Mouse (Mus musculus) heart, embryonic 11.5 days (tissue): Measurements from ENCODE around the gene Hipk2. TPM values are rescaled to one million over a fixed set of nuclear protein-coding genes. Genes with fewer than 3 reads are reported as not detected.

Experiments used
- ATAC-seq: fragments of 200-750 bp; cut with Nextera tagmentation; replicated peaks from 2 replicates; pipeline ENCODE4 v1.8.0; 2017; ENCODE audit warnings: moderate library complexity; ENCODE audit not compliant: insufficient number of reproducible peaks, low FRiP score, low TSS enrichment
- H3K27ac ChIP-seq: fragments of 300-500 bp; sonication (generic); 2 replicates; pipeline ENCODE4 v1.5.1; 2014; ENCODE audit warnings: mild to moderate bottlenecking, low read depth, low read length
- H3K27me3 ChIP-seq: fragments of 300-500 bp; sonication (generic); 2 replicates; pipeline ENCODE4 v1.6.1; 2014; ENCODE audit warnings: mild to moderate bottlenecking, low read length, mixed read lengths; ENCODE audit not compliant: control insufficient read depth, insufficient read depth
- H3K36me3 ChIP-seq: fragments of 300-500 bp; sonication (generic); 2 replicates; pipeline ENCODE4 v1.6.1; 2014; ENCODE audit warnings: mild to moderate bottlenecking, low read length, moderate library complexity, mixed read lengths; ENCODE audit not compliant: control insufficient read depth, insufficient read depth
- H3K4me1 ChIP-seq: fragments of 300-500 bp; sonication (generic); 2 replicates; pipeline ENCODE4 v1.6.1; 2014; ENCODE audit warnings: low read length; ENCODE audit not compliant: control insufficient read depth, insufficient read depth
- H3K4me2 ChIP-seq: fragments of 300-500 bp; sonication (generic); 2 replicates; pipeline ENCODE4 v1.6.1; 2014; ENCODE audit warnings: mild to moderate bottlenecking, moderate library complexity
- H3K4me3 ChIP-seq: fragments of 300-500 bp; sonication (generic); 2 replicates; pipeline ENCODE4 v1.5.1; 2014; ENCODE audit warnings: low read depth, low read length
- H3K9ac ChIP-seq: fragments of 300-500 bp; sonication (generic); 2 replicates; pipeline ENCODE4 v1.6.1; 2014; ENCODE audit warnings: mild to moderate bottlenecking, low read depth, low read length, moderate library complexity
- H3K9me3 ChIP-seq: fragments of 300-500 bp; sonication (generic); replicated peaks from 2 replicates; pipeline ENCODE4 v1.6.1; 2016; ENCODE audit warnings: low read length; ENCODE audit not compliant: control insufficient read depth
- WGBS: fragments of 180-500 bp; shearing (Covaris S2); extraction: QIAGEN DNeasy Blood & Tissue Kit; methylation state at CpG from one replicate; pipeline ENCODE4 v1.1.7; 2014; ENCODE audit not compliant: insufficient replicate concordance; 5-methylcytosine and 5-hydroxymethylcytosine counted together
- polyA plus RNA-seq: library from polyadenylated mRNA; unstranded; fragments of >200 nt; fragmentation: Nextera tagmentation; extraction: Ambion mirVana; gene quantifications from 2 replicates; pipeline ENCODE4 v1.2.1, GENCODE M21; 2014

The Hipk2 gene
- polyA plus RNA-seq = 15.1 and 18.9 TPM in 2 replicates

GRCm38 (mm10) chr6:38876071-38876911 is at the start of gene Hipk2:
Gene Hipk2, minus strand, starts transcription at chr6:38876165.
- Histone ChIP-seq H3K27me3 (no peaks in the 10 kb centered on the region), H3K9me3 (no peaks in the 10 kb centered on the region), H3K36me3 (no peaks in the 10 kb centered on the region), H3K4me3 (peak within 1 kb of the TSS; percentile 97), H3K27ac (peak within 1 kb of the TSS; percentile 90), H3K4me1 (peaks cover 12% of the 10 kb centered on the region), H3K4me2 (peak within 1 kb of the TSS; percentile 62), H3K9ac (peak within 1 kb of the TSS; percentile 98)
- 0% methylated on average over 76 of the region's 108 CpGs for WGBS
- ATAC-seq = peak; percentile 91

- H3K4me1 ChIP-seq = peaks cover 30% of the 10 kb centered on the region
- no peaks in the 10 kb centered on the region for H3K36me3 ChIP-seq
- no peaks in the 10 kb centered on the region for H3K27me3 ChIP-seq
- ATAC-seq = no peak
- H3K9me3 ChIP-seq = no peaks in the 10 kb centered on the region
- peak overlapping the region; percentile 56 for H3K4me2 ChIP-seq
- WGBS = 50% methylated on average over 7 of the region's 7 CpGs
- peak overlapping the region; percentile 28; the same call in 1 of the 2 replicates for H3K9ac ChIP-seq
- peak overlapping the region; percentile 25 for H3K4me3 ChIP-seq
- no peak overlapping the region for H3K27ac ChIP-seq
Observed at GRCm38 (mm10) chr6:38925719-38926118, 49.8 kb upstream of the Hipk2 start.

GRCm38 (mm10) chr6:38923870-38924817 is 48.2 kb upstream of the Hipk2 start:
- Histone ChIP-seq H3K4me1 (peaks cover 24% of the 10 kb centered on the region), H3K36me3 (no peaks in the 10 kb centered on the region), H3K4me3 (no peak overlapping the region), H3K27ac (peak overlapping the region; percentile 83), H3K27me3 (no peaks in the 10 kb centered on the region), H3K9ac (0 out of 2 replicates have a peak overlapping the region, but pooled peaks have one; percentile 39), H3K4me2 (peak overlapping the region; percentile 37), H3K9me3 (no peaks in the 10 kb centered on the region)
- peak; percentile 85 for ATAC-seq
- 65% methylated on average over 18 of the region's 18 CpGs for WGBS

- H3K9ac ChIP-seq = 0 out of 2 replicates have a peak overlapping the region, but pooled peaks have one; percentile 39
- H3K27me3 ChIP-seq = no peaks in the 10 kb centered on the region
- H3K4me1 ChIP-seq = peaks cover 24% of the 10 kb centered on the region
- ATAC-seq = no peak
- H3K4me3 ChIP-seq = no peak overlapping the region
- WGBS = 65% methylated on average over 4 of the region's 4 CpGs
- H3K27ac ChIP-seq = peak overlapping the region; percentile 83
- no peaks in the 10 kb centered on the region for H3K9me3 ChIP-seq
- no peak overlapping the region for H3K4me2 ChIP-seq
- H3K36me3 ChIP-seq = no peaks in the 10 kb centered on the region
Observed at GRCm38 (mm10) chr6:38923450-38923849, 47.5 kb upstream of the Hipk2 start.

- Histone ChIP-seq H3K27me3 (no peaks in the 10 kb centered on the region), H3K27ac (no peak overlapping the region), H3K9me3 (no peaks in the 10 kb centered on the region), H3K9ac (0 out of 2 replicates have a peak overlapping the region, but pooled peaks have one; percentile 24), H3K4me1 (peaks cover 31% of the 10 kb centered on the region), H3K4me3 (no peak overlapping the region), H3K36me3 (no peaks in the 10 kb centered on the region), H3K4me2 (no peak overlapping the region)
- WGBS = 60% methylated on average over 2 of the region's 2 CpGs
- ATAC-seq = no peak
Observed at GRCm38 (mm10) chr6:38922517-38922916, 46.6 kb upstream of the Hipk2 start.

- Histone ChIP-seq H3K9me3 (no peaks in the 10 kb centered on the region), H3K4me2 (no peak overlapping the region; the same call in 1 of the 2 replicates), H3K27me3 (no peaks in the 10 kb centered on the region), H3K4me1 (peaks cover 35% of the 10 kb centered on the region), H3K4me3 (no peak overlapping the region), H3K36me3 (no peaks in the 10 kb centered on the region), H3K27ac (peak overlapping the region; percentile 71), H3K9ac (no peak overlapping the region)
- no peak for ATAC-seq
- WGBS = 55% methylated on average over 8 of the region's 8 CpGs
Observed at GRCm38 (mm10) chr6:38921810-38922116, 45.8 kb upstream of the Hipk2 start.

- whole genome bisulfite sequencing = 44% methylated on average over 17 of the region's 17 CpGs
- peaks cover 35% of the 10 kb centered on the region for H3K4me1 ChIP-seq
- no peak for ATAC-seq
- no peaks in the 10 kb centered on the region for H3K27me3 ChIP-seq
- H3K4me3 ChIP-seq = no peak overlapping the region
- H3K36me3 ChIP-seq = no peaks in the 10 kb centered on the region
- no peak overlapping the region for H3K9ac ChIP-seq
- no peaks in the 10 kb centered on the region for H3K9me3 ChIP-seq
- H3K27ac ChIP-seq = peak overlapping the region; percentile 71
- no peak overlapping the region; the same call in 1 of the 2 replicates for H3K4me2 ChIP-seq
Observed at GRCm38 (mm10) chr6:38921095-38921809, 45.3 kb upstream of the Hipk2 start.

GRCm38 (mm10) chr6:38920141-38920540 is 44.2 kb upstream of the Hipk2 start:
- ATAC-seq = no peak

More at GRCm38 (mm10) chr6:38920141-38920540, 44.2 kb upstream of the Hipk2 start:
- H3K4me2 ChIP-seq = no peak overlapping the region
- WGBS = 91% methylated on average over 6 of the region's 6 CpGs
- no peak overlapping the region for H3K4me3 ChIP-seq
- no peaks in the 10 kb centered on the region for H3K36me3 ChIP-seq
- H3K9me3 ChIP-seq = no peaks in the 10 kb centered on the region
- H3K9ac ChIP-seq = no peak overlapping the region
- no peak overlapping the region for H3K27ac ChIP-seq
- H3K27me3 ChIP-seq = no peaks in the 10 kb centered on the region
- H3K4me1 ChIP-seq = peaks cover 35% of the 10 kb centered on the region
